Mouse (Mus musculus): ENCODE measurements around the gene Popdc3. TPM values are rescaled to one million over a fixed set of nuclear protein-coding genes. Genes with fewer than 3 reads are reported as not detected.

Gene Popdc3
- polyA plus RNA-seq, 1 experiment = not detected

GRCm38 (mm10) chr10:45295093-45295492, 117.2 kb downstream of the Popdc3 start:
- Histone ChIP-seq H3K27me3 (ENCODE audit: control insufficient read depth) (peaks cover 14% of the 10 kb centered on the region), H3K4me1 (ENCODE audit: control insufficient read depth) (no peaks in the 10 kb centered on the region), H3K4me3 (replicated peaks) (no peak overlapping the region), H3K9me3 (ENCODE audit: control insufficient read depth, low read length) (no peaks in the 10 kb centered on the region), H3K36me3 (ENCODE audit: control insufficient read depth) (no peaks in the 10 kb centered on the region)
- TF ChIP-seq GATA1 (IDR thresholded peaks at IDR 0.05; ENCODE audit: low read length) (no peak), TAL1 (IDR thresholded peaks at IDR 0.05; ENCODE audit: low read length) (no peak)

GRCm38 (mm10) chr10:45298503-45298902, 120.6 kb downstream of the Popdc3 start:
- H3K36me3 ChIP-seq (ENCODE audit: control insufficient read depth) = no peaks in the 10 kb centered on the region
- H3K9me3 ChIP-seq (ENCODE audit: control insufficient read depth, low read length) = no peaks in the 10 kb centered on the region
- no peaks in the 10 kb centered on the region for H3K4me1 ChIP-seq (ENCODE audit: control insufficient read depth)
- no peak overlapping the region for H3K4me3 ChIP-seq (replicated peaks)
- no peaks in the 10 kb centered on the region for H3K27me3 ChIP-seq (ENCODE audit: control insufficient read depth)
- no peak for TF ChIP-seq GATA1 (IDR thresholded peaks at IDR 0.05; ENCODE audit: low read length)
- no peak for TF ChIP-seq TAL1 (IDR thresholded peaks at IDR 0.05; ENCODE audit: low read length)

GRCm38 (mm10) chr10:45299509-45299908, 121.6 kb downstream of the Popdc3 start:
- no peaks in the 10 kb centered on the region for H3K9me3 ChIP-seq (ENCODE audit: control insufficient read depth, low read length)
- H3K4me3 ChIP-seq (replicated peaks) = no peak overlapping the region
- no peaks in the 10 kb centered on the region for H3K27me3 ChIP-seq (ENCODE audit: control insufficient read depth)
- TF ChIP-seq GATA1 (IDR thresholded peaks at IDR 0.05; ENCODE audit: low read length) = no peak
- no peak for TF ChIP-seq TAL1 (IDR thresholded peaks at IDR 0.05; ENCODE audit: low read length)
- no peaks in the 10 kb centered on the region for H3K4me1 ChIP-seq (ENCODE audit: control insufficient read depth)
- H3K36me3 ChIP-seq (ENCODE audit: control insufficient read depth) = no peaks in the 10 kb centered on the region

- Histone ChIP-seq H3K4me1 (ENCODE audit: control insufficient read depth) (no peaks in the 10 kb centered on the region), H3K9me3 (ENCODE audit: control insufficient read depth, low read length) (no peaks in the 10 kb centered on the region), H3K4me3 (replicated peaks) (no peak overlapping the region), H3K36me3 (ENCODE audit: control insufficient read depth) (no peaks in the 10 kb centered on the region), H3K27me3 (ENCODE audit: control insufficient read depth) (no peaks in the 10 kb centered on the region)
- no peak for TF ChIP-seq GATA1 (IDR thresholded peaks at IDR 0.05; ENCODE audit: low read length)
These were observed 125.6 kb downstream of the Popdc3 start for GRCm38 (mm10) chr10:45303315-45304036.

GRCm38 (mm10) chr10:45305173-45305572, 127.3 kb downstream of the Popdc3 start:
- Histone ChIP-seq H3K9me3 (ENCODE audit: control insufficient read depth, low read length) (no peaks in the 10 kb centered on the region), H3K4me1 (ENCODE audit: control insufficient read depth) (no peaks in the 10 kb centered on the region), H3K4me3 (replicated peaks) (no peak overlapping the region), H3K36me3 (ENCODE audit: control insufficient read depth) (no peaks in the 10 kb centered on the region), H3K27me3 (ENCODE audit: control insufficient read depth) (no peaks in the 10 kb centered on the region)
- TF ChIP-seq TAL1 (IDR thresholded peaks at IDR 0.05; ENCODE audit: low read length) (no peak), GATA1 (IDR thresholded peaks at IDR 0.05; ENCODE audit: low read length) (no peak)

- Histone ChIP-seq H3K4me3 (replicated peaks) (no peak overlapping the region), H3K36me3 (ENCODE audit: control insufficient read depth) (no peaks in the 10 kb centered on the region), H3K27me3 (ENCODE audit: control insufficient read depth) (no peaks in the 10 kb centered on the region), H3K4me1 (ENCODE audit: control insufficient read depth) (no peaks in the 10 kb centered on the region), H3K9me3 (ENCODE audit: control insufficient read depth, low read length) (no peaks in the 10 kb centered on the region)
- TF ChIP-seq TAL1 (IDR thresholded peaks at IDR 0.05; ENCODE audit: low read length) (no peak), GATA1 (IDR thresholded peaks at IDR 0.05; ENCODE audit: low read length) (no peak)
These were observed 133.2 kb downstream of the Popdc3 start for GRCm38 (mm10) chr10:45311129-45311528.

- H3K4me3 ChIP-seq (replicated peaks) = no peak overlapping the region
- no peaks in the 10 kb centered on the region for H3K4me1 ChIP-seq (ENCODE audit: control insufficient read depth)
- H3K27me3 ChIP-seq (ENCODE audit: control insufficient read depth) = no peaks in the 10 kb centered on the region
- TF ChIP-seq TAL1 (IDR thresholded peaks at IDR 0.05; ENCODE audit: low read length) = no peak
- no peak for TF ChIP-seq GATA1 (IDR thresholded peaks at IDR 0.05; ENCODE audit: low read length)
- H3K9me3 ChIP-seq (ENCODE audit: control insufficient read depth, low read length) = no peaks in the 10 kb centered on the region
- H3K36me3 ChIP-seq (ENCODE audit: control insufficient read depth) = no peaks in the 10 kb centered on the region
These were observed 133.7 kb downstream of the Popdc3 start for GRCm38 (mm10) chr10:45311624-45312023.

GRCm38 (mm10) chr10:45314865-45315264, 137.0 kb downstream of the Popdc3 start:
- H3K4me1 ChIP-seq (ENCODE audit: control insufficient read depth) = no peaks in the 10 kb centered on the region
- H3K27me3 ChIP-seq (ENCODE audit: control insufficient read depth) = no peaks in the 10 kb centered on the region
- H3K36me3 ChIP-seq (ENCODE audit: control insufficient read depth) = no peaks in the 10 kb centered on the region
- no peak overlapping the region for H3K4me3 ChIP-seq (replicated peaks)
- no peak for TF ChIP-seq GATA1 (IDR thresholded peaks at IDR 0.05; ENCODE audit: low read length)
- TF ChIP-seq TAL1 (IDR thresholded peaks at IDR 0.05; ENCODE audit: low read length) = no peak
- peaks cover 2% of the 10 kb centered on the region for H3K9me3 ChIP-seq (ENCODE audit: control insufficient read depth, low read length)

- H3K27me3 ChIP-seq (ENCODE audit: control insufficient read depth) = no peaks in the 10 kb centered on the region
- H3K9me3 ChIP-seq (ENCODE audit: control insufficient read depth, low read length) = peaks cover 2% of the 10 kb centered on the region
- no peaks in the 10 kb centered on the region for H3K36me3 ChIP-seq (ENCODE audit: control insufficient read depth)
- no peaks in the 10 kb centered on the region for H3K4me1 ChIP-seq (ENCODE audit: control insufficient read depth)
- TF ChIP-seq TAL1 (IDR thresholded peaks at IDR 0.05; ENCODE audit: low read length) (no peak), GATA1 (IDR thresholded peaks at IDR 0.05; ENCODE audit: low read length) (no peak)
- H3K4me3 ChIP-seq (replicated peaks) = no peak overlapping the region
These were observed 141.0 kb downstream of the Popdc3 start for GRCm38 (mm10) chr10:45318922-45319321.

- TF ChIP-seq GATA1 (IDR thresholded peaks at IDR 0.05; ENCODE audit: low read length) (no peak), TAL1 (IDR thresholded peaks at IDR 0.05; ENCODE audit: low read length) (no peak)
- H3K9me3 ChIP-seq (ENCODE audit: control insufficient read depth, low read length) = peaks cover 2% of the 10 kb centered on the region
- no peaks in the 10 kb centered on the region for H3K27me3 ChIP-seq (ENCODE audit: control insufficient read depth)
- H3K36me3 ChIP-seq (ENCODE audit: control insufficient read depth) = no peaks in the 10 kb centered on the region
- H3K4me1 ChIP-seq (ENCODE audit: control insufficient read depth) = no peaks in the 10 kb centered on the region
- no peak overlapping the region for H3K4me3 ChIP-seq (replicated peaks)
These were observed 142.4 kb downstream of the Popdc3 start for GRCm38 (mm10) chr10:45320296-45320695.

All from erythroblast, embryonic 14.5 days (primary cell).